Mouse (Mus musculus): Measurements from ENCODE around the gene Tdrkh.

DNA sequence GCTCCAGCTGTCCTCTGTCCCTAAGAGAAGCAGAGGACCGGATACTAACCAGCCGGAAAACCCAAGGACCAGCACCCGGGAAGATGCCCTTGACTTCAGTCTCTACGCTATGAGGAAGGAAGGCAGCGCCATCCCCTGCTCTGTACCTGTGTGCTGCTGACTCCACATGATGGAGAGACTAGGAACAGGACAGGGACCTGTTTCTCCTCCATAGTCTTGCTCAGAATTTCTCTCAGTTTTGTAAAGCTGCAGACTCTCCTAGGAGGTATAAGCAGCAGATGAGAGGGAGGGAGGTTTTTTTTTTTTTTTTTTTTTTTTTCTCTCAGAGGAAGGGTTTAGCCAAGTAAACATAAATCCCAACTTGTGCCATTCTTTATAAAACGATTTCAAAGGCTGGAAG, 14.9 kb upstream of the Tdrkh start, which contains the start of gene Lingo4:
- TF ChIP-seq CTCF (IDR thresholded peaks at IDR 0.05; ENCODE audit: borderline replicate concordance, control insufficient read depth, extremely low read depth, insufficient read depth, low read length, poor library complexity), result no peak
- TF ChIP-seq POLR2A (IDR thresholded peaks at IDR 0.05; ENCODE audit: control insufficient read depth, extremely low read depth, insufficient read depth, low read length, poor library complexity), result no peak
